Mouse (Mus musculus): ENCODE results near the gene Anks1b.

- TF ChIP-seq EP300 (IDR thresholded peaks at IDR 0.05), result no peak
- TF ChIP-seq CTCF (IDR thresholded peaks at IDR 0.05), result no peak
Measured at GRCm38 (mm10) chr10:90709602-90709931, 836.3 kb downstream of the Anks1b start.

Measured in lung, postnatal 0 days (tissue).